In genomic region chr9:32721081-32721480, GRCm38 (mm10) we compare ENCODE assay signal across 12 mouse cellular contexts.
DNase-seq lines count a peak whose midpoint lies in the region; ATAC-seq lines count a peak whose summit lies in the region.
"Had no signal": no experiment of that assay in that cellular context is flagged by ENCODE, and none has a peak within 500 bp of the region (broad histone marks: within the 10 kb centered on the region; RNA-seq: fewer than 3 reads in every experiment).

No protein-coding gene starts in this region.

- no peak overlapping the region for H3K9ac ChIP-seq in heart, embryonic 14.5 days (ENCODE audit: low read length)
- no peak overlapping the region for H3K9ac ChIP-seq in embryonic facial prominence, embryonic 12.5 days
- H3K9ac ChIP-seq in limb, embryonic 15.5 days = no peak overlapping the region
- H3K9ac ChIP-seq: liver, embryonic 13.5 days; midbrain, embryonic 13.5 days had no signal

- peaks cover 27 to 57% of the 10 kb centered on the region in 2 experiments for H3K4me1 ChIP-seq in heart, embryonic 14.5 days (ENCODE audit: control insufficient read depth in 2 of 2, insufficient read depth in 2 of 2, low read length in 2 of 2)
- peaks cover 51% of the 10 kb centered on the region for H3K4me1 ChIP-seq in embryonic facial prominence, embryonic 12.5 days
- H3K4me1 ChIP-seq in limb, embryonic 15.5 days = peaks cover 47% of the 10 kb centered on the region

- H3K27me3 ChIP-seq in heart, embryonic 14.5 days (ENCODE audit: control insufficient read depth, insufficient read depth, low read length) = no peaks in the 10 kb centered on the region
- H3K27me3 ChIP-seq in embryonic facial prominence, embryonic 12.5 days = no peaks in the 10 kb centered on the region
- H3K27me3 ChIP-seq in limb, embryonic 15.5 days = no peaks in the 10 kb centered on the region
- H3K27me3 ChIP-seq: liver, embryonic 13.5 days had no signal

- 0 out of 2 replicates have a peak, but pooled peaks cover 10% of the 10 kb centered on the region for H3K36me3 ChIP-seq in heart, embryonic 14.5 days (ENCODE audit: control insufficient read depth, insufficient read depth, low read length)
- no peaks in the 10 kb centered on the region for H3K36me3 ChIP-seq in embryonic facial prominence, embryonic 12.5 days
- H3K36me3 ChIP-seq in limb, embryonic 15.5 days = no peaks in the 10 kb centered on the region
- H3K36me3 ChIP-seq: liver, embryonic 13.5 days; midbrain, embryonic 13.5 days had no signal

- ATAC-seq in heart, embryonic 14.5 days (ENCODE audit: insufficient number of reproducible peaks, insufficient read depth, low FRiP score, low read depth) = no peak
- no peak; the same call in 1 of the 2 replicates for ATAC-seq in embryonic facial prominence, embryonic 12.5 days (ENCODE audit: insufficient number of reproducible peaks, insufficient read depth, low FRiP score, low TSS enrichment)
- no peak for ATAC-seq in limb, embryonic 15.5 days (ENCODE audit: insufficient number of reproducible peaks, low FRiP score, low TSS enrichment, low read depth)
- ATAC-seq in inflammation-experienced regulatory T-cells, adult 6 months = no peak
- no peak for ATAC-seq in frontal cortex, adult (ENCODE audit: low TSS enrichment)
- ATAC-seq: midbrain, embryonic 13.5 days had no signal

- H3K9me3 ChIP-seq in heart, embryonic 14.5 days (ENCODE audit: control insufficient read depth, low read length) = no peaks in the 10 kb centered on the region
- H3K9me3 ChIP-seq in embryonic facial prominence, embryonic 12.5 days = no peaks in the 10 kb centered on the region
- H3K9me3 ChIP-seq in limb, embryonic 15.5 days = no peaks in the 10 kb centered on the region
- H3K9me3 ChIP-seq: liver, embryonic 13.5 days; midbrain, embryonic 13.5 days had no signal

- no peak overlapping the region for H3K4me3 ChIP-seq in heart, embryonic 14.5 days (ENCODE audit: control insufficient read depth in 1 of 2, insufficient read depth in 1 of 2, low read depth in 1 of 2, low read length in 2 of 2)
- H3K4me3 ChIP-seq in embryonic facial prominence, embryonic 12.5 days = no peak overlapping the region
- H3K4me3 ChIP-seq in limb, embryonic 15.5 days = no peak overlapping the region
- H3K4me3 ChIP-seq: liver, embryonic 13.5 days; midbrain, embryonic 13.5 days had no signal

- H3K4me2 ChIP-seq in heart, embryonic 14.5 days (ENCODE audit: low read length) = no peak overlapping the region
- H3K4me2 ChIP-seq in embryonic facial prominence, embryonic 12.5 days (replicated peaks) = no peak overlapping the region
- H3K4me2 ChIP-seq in limb, embryonic 15.5 days = no peak overlapping the region
- H3K4me2 ChIP-seq: liver, embryonic 13.5 days; midbrain, embryonic 13.5 days had no signal

- H3K27ac ChIP-seq in heart, embryonic 14.5 days (replicated peaks in 1 of 2; ENCODE audit: control insufficient read depth in 1 of 2, insufficient read depth in 1 of 2, low read depth in 2 of 2, low read length in 2 of 2) = peak overlapping the region; percentile 6 to 64
- H3K27ac ChIP-seq in embryonic facial prominence, embryonic 12.5 days = peak overlapping the region; percentile 83
- peak overlapping the region; percentile 77 for H3K27ac ChIP-seq in limb, embryonic 15.5 days
- H3K27ac ChIP-seq: liver, embryonic 13.5 days; midbrain, embryonic 13.5 days had no signal

- no peak for DNase-seq in heart, adult 9 months (ENCODE audit: low spot score in 2 of 2)
- DNase-seq in lung, postnatal 10 days = peak; percentile 42
- DNase-seq in lung, postnatal 36 days = no peak
- DNase-seq: cerebellum, adult 9-10 months; layer of hippocampus, adult 9-11 months; liver, embryonic 13.5 days had no signal

- WGBS in heart, embryonic 14.5 days = 43% methylated on average over 2 of the region's 2 CpGs
- 14% methylated on average over 2 of the region's 2 CpGs for WGBS in embryonic facial prominence, embryonic 12.5 days
- WGBS in limb, embryonic 15.5 days = 33% methylated on average over 2 of the region's 2 CpGs
